Mouse (Mus musculus) adrenal gland, adult 18-20 months (tissue): ENCODE measurements at regions not wholly inside any gene's neighbourhood (a gene's known extent, or its start where the extent isn't known, plus 50 kb on each side); places are given as distances from the start of the nearest gene placed in this dataset.

Experiments used
- DNase-seq, 2 experiments: peaks; one replicate each; pipeline ENCODE4 v3.0.0; 2021 to 2022; ENCODE audit warnings: low spot score in 2 of 2

DNA sequence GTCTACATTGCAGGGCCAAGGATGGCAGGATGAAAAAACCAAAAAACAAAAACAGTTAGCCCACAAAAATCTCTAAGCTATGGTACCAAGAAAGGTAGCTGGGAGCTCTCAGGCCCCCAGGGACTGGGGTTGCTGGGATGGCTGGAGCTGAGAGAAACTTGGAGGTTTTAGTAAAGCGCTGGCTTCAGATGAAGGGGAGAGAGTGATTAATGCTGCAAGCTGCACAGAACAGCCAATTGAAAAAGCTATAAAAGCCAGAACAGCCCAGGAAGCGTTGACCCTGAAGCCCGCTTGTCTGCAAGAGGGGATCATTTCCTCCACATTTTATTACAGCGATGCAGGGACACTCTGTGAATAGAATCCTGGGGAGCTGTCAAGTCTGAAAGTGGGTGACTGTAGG, 157.0 kb downstream of the 4930564D02Rik start:
- no peak for DNase-seq

DNA sequence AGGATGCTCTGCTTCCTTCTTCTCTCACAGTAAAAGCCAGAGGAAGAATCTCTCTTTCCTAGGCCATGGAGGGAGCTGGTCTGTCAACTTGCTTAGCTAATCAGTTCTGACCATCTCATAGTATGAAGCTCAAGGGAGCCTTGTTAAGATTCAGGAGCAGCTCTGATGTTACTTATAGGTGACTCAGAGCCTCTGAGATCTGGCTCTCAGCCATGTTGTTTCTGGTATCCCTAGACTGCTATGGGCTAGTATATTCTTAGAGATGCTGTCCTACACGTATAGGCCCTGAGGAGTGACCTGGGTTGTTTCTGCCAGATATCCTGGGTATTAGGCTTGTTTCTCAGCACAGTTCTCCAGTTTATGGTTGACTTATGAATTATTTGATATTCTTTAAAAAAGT, 160.9 kb downstream of the 4930564D02Rik start:
- no peak for DNase-seq

DNA sequence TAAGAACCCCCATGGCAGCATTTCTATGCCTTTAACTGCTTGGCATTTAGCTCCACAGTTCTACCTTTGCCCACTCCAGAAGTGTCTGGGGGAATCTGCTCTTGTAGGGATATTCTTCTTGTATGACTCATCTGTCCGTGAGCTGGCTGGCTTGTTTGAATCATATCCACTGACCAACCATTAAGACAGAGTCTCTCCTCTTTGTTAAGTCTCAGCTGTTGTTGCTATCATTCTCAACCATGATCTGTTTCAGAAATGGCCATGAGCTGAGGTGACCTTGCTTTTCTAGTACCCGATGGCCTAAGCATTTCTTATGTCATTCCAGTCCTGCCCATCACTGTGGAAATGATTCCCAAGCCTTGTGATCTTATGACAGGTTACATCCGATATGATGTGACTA, 161.8 kb downstream of the 4930564D02Rik start:
- DNase-seq: no peak

DNA sequence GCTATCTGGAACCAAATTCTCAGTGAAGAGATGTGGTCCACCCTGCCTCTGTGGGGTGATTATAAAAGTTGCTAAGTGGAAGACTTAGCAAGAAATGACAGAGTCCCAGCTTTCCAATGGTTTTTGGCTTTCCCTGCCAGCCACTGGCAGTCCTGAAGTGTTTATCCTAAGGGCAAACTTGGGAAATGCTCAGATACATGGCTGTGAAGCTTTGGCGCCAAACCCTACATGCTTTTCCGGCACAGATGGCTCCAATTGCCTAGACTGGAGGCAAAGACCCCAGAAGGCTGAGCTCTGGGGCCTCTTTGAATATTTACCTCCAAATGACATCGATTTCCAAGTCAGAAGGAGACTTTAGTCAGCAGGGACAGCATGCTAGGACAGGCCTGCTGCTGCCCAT, 174.4 kb downstream of the 4930564D02Rik start:
- no peak for DNase-seq

DNA sequence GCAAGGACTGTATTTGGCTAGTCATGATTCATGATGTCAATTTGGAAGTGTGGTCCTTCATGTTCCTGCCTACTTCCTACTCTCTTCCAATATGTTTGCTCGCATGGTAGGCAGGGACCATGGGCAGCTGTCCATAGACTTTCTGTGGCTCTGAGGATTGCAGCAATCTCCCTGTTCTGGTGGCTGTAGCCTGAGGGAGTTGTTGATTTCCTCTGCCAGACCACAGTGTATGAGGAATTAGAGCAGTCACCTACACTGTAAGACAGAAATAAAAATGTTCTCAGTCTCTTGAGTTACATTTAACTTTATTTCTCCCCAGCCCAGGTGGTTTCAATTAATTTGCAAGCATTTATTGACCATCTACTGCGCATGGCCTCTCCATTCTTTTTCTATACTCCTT, 190.5 kb downstream of the 4930564D02Rik start:
- no peak for DNase-seq

DNA sequence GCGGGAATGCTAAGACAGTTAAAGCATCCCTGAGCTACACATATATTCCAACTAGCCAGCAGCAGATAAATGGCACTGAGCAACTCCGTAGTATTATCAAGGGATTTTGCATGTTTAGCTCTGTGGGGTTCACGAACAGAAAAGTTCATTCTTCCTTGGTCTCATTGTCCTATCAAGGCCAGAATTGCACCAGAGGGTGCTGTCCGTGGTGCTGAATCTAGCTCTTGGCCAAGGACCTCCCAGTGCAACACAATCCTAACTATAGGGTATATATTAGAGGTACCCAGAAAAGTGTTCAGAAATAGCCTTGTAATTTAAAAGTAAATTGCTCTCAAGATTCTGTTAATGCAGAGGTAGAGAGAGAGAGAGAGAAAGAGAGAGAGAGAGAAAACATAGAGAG, 176.9 kb upstream of the Kcnd3 start:
- peak; percentile 48 to 61 for DNase-seq

DNA sequence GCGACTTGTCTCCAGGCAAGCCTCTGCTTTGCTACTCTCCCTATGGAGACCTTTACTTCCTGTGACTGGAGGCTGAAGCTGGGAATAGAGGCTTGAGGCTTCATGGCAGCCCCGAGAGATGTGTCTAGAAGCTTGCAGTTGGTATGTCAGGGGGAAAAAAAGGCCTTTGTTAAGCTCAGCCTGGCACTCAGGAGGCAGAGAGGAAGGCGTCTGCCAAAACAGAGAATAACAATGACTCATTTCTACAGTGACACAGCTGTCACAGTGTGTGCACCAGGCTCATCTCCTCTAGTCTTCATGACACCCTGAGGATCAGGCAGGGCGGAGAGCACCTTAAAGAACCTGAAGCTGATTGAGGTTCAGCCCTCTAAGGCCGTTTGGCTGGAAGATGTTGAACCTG, 171.2 kb upstream of the Kcnd3 start:
- no peak for DNase-seq

DNA sequence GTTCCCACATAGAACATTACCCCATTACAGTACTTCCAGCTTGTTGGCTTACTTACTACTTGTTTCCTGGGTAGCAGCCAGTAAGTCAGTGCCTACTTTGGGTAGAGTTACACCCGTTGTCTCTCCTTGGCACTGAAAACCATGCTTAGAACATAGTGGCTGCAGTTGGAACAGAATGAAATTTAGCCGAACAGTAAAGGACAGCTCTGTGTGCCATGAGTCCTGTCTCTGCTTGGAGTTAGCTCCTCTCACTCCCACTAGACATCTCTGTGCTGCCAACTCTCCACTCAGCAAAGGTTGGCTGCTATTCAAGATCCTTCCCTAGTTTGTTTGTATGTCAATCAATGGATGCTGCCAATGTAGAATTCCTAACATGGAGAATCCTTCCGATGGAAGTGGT, 170.4 kb upstream of the Kcnd3 start:
- DNase-seq: no peak

DNA sequence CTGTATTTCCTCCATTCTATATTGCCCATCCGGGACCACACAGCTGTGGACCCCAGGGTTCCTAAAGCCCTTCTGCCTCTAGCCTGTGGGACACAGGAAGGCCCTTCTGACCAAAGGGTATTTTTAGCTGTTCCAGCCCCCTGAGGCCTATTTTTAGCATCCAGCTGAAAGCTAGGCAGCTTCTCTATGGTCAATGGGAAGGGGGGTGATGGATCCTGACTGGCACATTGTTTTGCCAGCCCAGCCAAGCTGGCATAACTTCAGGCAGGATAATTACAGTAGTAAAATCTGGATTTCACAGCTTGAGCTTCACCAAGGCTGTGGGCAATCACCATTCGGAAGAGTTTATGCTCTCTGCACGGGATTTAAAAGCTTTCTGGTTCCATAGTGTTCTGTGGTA, 153.9 kb upstream of the Kcnd3 start:
- no peak for DNase-seq

DNA sequence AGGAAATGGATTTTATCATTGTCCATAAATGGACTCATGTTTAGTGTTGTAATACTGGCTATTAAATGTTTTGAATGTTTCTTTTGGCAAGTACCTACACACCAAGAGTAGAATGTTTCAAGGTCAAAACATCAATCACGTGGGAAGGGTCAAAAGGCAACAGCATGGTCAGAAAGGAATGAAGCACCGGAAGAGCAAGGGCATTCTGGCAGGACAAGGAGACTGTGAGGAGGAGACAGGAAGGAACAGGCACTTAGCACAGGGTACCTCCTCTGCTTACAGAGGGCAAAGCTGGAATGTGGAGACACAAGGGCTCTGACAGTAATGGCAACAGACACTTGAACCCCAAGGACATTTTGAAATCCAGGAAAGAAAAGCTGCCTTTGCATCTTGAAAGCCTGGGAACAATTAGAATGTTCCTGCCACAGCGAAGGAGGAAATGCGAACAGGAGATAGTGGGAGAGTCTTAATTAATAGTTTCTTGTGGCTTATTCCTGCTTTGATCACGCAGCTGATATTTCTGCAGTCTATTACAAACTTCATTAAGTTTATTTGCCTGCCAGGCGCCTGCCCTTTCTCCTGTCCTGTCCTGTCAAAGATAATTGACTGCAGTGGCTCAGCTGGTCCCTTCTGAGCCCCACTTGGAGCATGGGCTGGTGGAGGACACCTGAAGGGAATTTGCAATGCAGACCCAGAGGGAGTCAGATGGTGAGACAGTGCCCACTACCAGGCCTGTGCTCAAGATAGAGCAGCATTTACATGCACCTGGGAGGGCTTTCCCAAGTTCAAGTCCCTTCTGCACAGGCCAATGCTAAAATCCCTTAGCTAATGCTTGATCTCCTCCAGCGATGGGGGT, 151.2 kb upstream of the Kcnd3 start:
- DNase-seq: no peak

DNA sequence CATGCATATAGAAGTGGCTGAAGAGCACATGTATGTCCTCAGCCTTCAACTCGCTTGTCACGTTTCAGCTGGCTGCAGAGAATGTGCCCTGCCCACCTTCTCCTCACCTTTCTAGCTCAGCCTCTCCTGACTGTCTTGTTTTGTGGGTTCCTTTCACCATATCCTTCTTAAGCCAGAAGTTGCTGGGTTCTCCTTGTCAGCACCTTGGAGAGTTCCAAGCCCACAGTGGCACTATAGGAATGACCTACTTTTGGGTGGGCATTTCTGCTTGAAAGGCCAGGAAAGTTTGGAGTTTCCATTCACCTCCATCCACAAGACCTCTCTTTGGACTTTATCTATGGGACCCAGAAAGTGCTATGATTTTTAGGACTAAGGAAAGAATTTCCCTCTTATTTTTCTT, 144.5 kb upstream of the Kcnd3 start:
- no peak for DNase-seq

DNA sequence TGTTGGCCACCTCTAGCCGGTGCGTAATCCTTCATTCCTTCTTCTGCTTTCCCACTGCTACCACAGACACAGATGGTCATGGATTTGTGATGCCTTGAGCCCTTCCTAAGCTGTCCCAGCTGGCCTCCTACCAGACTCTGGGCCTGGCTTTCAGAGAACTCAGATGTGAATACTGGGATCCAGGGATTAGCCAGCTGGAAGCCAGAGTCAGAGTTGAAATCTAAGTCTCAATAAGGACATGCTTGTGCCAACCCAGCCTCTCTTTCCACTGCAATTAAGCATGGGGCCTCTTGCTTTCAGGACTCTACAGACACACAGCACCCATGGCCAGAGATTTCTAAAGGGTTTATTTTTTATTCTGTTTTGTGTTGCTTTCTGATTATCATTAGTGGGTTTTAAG, 143.1 kb upstream of the Kcnd3 start:
- no peak for DNase-seq

DNA sequence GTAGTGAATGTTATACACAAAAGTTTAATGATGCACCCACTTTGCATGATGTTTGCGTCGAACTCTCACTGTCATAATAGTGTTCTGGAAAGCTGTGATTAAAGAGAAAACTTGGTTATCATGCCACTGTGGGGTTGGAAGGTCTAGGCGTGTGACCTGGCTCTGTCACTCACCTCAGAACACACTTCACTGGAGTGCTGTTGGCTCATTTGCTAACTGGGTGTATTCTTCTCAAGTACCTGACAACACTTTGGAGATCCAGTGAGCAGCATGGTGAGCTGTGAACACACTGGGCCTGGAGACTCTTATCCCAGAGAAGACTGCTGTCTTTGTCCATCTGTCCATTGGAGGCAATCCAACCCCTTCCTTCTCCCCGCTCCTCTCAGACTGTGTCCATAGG, 98.9 kb upstream of the Kcnd3 start:
- DNase-seq: no peak

DNA sequence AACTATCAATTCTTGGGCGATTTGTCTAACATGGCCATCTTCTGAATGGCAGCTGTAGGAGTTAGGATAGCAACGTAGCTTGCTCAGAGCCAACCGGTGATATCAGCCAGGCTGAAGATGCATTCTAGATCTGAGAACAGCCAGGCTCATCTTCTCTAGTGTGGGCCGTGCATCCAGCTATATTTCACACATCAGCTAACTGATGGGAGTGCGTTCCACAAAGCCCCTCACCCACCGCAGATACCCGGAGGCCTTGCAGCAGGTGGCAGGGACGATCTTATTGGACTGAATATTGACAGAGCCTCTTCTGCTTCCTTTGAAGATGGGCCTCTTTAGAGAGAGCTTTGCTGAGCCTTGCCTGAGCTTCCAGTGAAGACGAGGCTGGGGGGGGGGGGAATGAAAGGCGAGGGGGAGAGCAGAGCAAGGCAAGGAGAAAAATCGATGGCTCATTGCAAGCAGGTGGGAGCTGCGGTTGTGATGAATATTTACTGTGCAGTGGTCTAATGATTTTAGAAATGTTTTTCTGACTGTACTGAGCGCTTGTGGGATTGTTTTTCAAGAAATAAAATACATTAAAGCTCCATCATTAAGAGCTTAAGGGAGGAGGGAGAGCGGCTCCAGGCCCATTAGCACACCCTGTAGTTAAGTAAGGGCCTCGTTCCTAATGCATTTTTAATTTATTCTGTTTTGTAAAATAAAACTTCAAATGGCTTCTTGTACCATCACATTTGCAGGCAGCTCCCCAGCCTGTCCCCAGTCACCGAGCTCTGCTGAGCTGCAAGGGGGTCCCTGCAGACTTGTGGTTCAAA, 97.8 kb upstream of the Kcnd3 start:
- DNase-seq: no peak

DNA sequence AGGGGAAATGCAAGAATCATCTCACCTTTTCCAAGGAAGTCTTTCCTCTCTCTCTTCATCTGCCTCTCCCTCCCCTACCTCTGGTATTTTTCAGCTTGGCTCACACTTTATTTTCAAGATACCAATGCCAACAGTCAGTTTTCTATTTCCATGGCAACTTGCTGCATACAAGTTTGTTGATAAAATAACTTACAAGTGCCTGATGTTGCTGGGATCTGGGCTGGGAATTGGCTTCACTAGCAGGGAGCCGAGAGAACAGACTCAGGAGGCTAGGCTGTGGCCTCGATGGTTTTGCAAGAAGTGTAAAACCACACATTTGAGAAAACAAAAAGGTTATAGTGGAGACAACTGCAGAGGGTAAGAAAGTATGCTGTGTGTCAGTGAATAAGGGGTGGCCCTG, 94.6 kb upstream of the Kcnd3 start:
- no peak for DNase-seq

DNA sequence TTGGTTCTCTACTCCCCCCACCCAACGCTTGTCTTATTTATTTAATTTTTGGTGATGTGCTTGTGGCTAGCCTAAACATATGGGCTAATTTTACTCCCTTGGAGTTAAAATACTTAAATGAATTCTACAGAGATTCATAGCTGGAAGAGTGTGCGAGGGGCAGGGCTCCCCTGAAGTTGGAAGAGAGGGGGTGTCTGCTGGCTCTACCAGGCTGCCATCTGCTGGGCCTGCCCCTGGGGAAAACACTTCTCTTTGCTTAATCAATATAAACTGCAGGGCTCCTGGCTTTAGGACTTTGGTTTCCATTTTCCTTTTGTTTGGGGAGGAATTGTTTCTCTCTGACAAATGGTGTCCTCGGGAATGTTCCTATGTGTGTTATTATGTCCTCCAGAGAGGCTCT, 92.5 kb upstream of the Kcnd3 start:
- DNase-seq: no peak

DNA sequence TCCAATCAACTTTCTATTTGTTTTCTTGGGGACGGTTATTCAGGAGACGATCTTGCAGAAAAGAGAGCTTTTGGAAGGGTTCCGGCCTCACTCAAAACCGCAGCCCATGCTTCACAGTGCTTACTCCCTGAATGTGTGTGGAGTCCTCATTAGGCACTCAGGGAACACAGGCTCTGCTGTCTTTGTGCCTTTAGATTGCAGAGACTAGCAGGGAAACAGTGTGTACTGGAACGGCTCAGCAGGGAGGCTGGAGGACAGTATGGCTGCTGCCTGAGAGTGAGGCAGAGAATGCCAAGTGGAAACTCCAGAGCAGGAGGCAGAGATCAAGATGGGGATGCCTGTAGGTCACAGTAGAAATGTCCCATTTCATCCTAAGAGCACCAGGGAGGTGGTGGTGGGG, 87.4 kb upstream of the Kcnd3 start:
- no peak for DNase-seq

DNA sequence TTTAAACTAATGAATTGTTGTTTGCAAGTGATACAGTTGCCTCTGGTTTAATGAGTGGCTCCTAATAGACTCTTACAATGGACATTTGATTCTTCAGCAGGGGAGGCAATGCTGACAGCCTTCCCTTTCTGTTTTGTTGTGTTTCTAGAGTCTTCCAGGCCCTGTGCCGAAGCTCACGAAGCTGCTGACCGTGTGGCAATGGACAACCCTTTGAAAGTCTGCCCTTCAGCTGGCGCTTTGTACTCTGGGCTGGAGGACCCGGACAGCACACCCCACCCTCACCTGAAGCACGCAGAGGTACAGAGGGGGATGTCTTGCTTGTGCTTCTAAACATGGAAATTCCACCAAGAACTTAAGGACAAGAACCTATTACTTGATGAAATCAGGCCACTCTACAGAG, 85.3 kb upstream of the Kcnd3 start:
- DNase-seq: no peak

DNA sequence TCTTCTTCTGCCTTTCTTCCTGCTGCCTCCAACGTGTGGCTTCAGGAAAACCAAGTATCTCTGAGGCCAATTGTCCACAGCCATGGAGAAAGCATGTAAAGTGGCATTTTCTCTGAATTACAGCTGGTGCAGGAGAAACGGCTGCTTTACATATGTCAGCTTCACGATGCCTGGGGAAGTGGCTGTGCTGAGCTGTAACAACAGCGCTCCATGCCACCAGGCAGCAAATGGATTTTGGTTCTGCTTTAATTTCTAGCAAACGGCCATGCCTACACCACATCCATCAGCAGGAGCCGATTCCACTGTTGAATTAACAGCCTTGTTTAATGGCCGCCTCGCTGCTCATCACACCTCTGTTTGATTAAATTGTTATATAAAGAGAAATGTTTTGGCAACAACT, 84.2 kb upstream of the Kcnd3 start:
- no peak for DNase-seq

DNA sequence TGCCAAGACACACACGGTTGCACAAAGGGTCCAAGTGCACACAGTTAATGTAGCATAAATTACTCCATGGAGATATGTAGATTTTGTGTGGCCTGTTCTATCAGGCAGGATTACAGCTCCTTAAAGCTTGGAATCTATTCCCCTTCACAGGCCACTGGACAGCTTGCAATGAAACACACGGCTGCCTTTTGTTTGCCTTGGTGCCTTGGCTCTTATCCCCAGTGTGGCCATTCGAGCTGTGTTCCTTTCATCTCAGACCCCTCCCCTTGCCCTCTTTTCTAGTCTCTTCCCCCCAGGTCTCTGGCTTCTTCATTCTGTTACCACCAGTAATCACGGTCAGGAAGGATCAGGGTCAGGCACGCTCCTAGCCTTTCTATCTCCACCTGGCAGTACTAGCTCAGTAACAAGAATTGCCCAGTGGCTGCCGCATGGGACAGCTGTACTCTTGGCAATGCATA, 79.7 kb upstream of the Kcnd3 start:
- no peak for DNase-seq

DNA sequence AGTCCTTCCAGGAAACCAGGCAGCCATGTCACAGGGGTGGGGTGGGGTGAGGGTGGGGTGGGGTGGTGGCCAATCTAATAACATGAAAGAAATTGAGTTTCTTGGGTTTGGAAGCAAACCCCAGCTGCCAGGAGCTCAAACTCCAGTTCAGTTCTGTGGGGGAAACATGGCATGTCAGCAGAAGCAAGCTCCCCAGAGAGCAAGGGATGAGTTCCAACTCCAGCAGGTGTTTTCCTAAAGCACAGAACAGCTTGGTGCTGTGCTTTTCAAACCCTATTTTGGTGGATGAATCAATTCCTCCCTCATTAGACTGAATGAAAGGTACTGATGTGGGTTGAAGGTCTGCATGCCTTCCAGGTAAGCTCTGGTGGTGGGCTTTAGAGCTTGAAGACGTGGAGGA, 77.8 kb upstream of the Kcnd3 start:
- DNase-seq: no peak

DNA sequence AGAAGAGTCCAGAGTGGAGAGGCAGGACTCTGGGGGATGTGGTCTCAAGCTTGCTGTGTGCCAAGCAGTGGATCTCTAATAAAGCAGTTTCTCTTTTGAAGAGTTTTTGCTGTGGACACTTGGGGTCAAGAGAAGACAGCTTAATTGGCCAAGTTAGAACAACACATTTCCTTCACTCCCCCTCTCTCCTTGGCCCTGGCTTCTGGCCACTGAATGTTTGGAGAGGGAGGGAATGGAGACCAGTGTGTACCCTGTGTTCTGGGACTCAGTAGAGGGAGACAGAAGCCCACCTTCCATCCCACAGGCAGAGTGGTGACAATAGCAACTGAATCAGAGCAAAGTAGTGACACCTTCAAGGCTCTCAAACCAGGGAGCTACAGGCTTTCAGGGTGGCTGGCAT, 77.3 kb upstream of the Kcnd3 start:
- DNase-seq: no peak

DNA sequence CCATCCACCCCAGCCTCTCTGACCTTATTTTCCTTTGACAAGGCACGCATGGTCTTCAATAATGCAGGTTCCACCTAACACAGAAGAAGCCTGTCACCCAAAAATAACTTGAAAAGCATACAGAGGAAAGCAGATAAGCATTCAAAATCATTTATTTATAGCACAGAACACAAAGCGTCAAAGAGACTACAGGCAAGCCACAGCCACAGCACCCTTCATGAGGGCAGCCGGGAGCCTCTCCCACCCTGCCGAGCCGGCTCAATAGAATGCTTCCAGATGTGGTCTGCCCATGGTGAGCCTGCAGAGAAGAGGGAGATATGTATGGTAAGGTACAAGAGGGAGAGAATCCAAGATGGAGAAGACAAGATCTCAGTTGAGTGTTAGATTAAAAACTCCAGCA, 76.7 kb upstream of the Kcnd3 start:
- DNase-seq: no peak
